Mouse (Mus musculus): Measurements from ENCODE around the gene Usp48.

The Usp48 gene

DNA sequence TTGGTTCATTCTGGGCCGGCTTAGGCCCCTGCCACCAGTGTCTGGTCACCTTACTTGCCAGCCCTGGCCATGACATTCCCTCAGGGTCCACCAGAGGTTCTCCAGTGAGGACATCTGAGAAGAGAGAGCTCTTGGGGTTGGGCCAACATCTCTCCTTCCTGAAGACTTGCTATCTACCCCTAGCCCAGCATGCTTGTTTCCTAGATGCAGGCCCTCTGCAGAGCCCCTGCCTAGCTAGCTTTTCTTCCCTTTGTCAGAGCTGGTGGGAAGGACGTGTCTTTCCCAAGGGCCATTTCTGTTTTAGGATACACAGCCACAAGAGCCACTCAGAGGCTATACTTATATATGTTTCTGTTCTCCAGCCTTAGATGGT, 67.5 kb downstream of the Usp48 start:
- in situ Hi-C loops (cut with MseI, MboI), result no loop called here

GRCm38 (mm10) chr4:137661547-137661946, 68.0 kb downstream of the Usp48 start:
- in situ Hi-C loops (cut with MseI, MboI), result no loop called here

DNA sequence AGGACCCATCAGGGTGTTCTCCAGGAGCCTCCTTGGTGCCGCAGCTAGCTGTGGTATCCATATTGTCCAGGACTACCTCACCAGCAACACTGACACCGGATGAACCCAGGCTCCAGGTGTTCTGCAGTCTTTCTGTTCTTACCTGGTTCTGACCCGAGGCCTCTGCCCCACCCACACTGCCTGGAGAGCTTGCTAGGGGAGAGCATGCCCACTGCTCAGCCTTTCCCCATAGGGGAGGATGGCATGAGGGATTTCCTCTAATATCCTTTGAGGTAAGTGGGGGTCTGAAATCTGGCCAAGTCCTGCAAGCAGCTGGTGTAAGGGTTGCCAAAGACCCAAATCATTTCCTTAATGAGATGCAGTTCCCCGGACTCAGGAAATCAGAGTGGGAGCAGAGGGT, 69.9 kb downstream of the Usp48 start:
- in situ Hi-C loops (cut with MseI, MboI), result no loop called here

- in situ Hi-C loops (cut with MseI, MboI), result no loop called here
Observed at GRCm38 (mm10) chr4:137664433-137664979, 71.0 kb downstream of the Usp48 start, which contains the start of gene Rap1gap. Rap1gap (plus strand) TSS chr4:137664726.

DNA sequence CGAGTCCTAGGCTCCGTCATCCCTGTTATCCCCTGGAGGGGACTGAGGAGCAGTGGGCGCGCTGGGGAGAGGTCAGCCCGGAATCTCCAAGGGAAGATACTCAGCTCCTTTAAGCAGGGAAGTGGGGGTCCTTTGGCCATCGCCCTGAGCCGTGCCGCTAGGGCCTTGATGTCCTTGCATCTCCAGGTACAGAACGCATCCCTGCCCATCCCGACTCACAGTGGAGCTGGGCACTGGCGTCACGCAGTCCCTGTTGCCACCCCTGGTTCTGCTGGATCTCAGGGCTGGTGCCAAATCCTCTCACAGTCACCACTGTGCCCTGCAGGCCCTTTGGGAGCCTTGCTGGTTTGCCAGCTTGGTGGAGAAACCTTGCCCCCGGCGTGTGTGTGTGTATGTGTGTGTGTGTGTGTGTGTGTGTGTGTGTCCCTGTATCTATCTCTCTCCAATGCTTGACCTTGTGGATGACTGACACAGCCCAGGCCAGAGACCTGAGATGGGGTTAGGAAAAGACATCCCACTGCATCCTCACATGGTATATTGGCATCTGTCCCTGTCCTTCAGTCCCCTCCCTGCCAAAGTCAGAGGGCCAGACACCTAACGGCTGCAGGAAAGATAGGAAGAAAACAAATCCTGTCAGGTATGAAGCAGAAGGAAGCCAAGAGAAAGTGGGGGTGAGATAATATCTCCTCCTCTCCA, 71.6 kb downstream of the Usp48 start:
- in situ Hi-C loops (cut with MseI, MboI), result no loop called here

DNA sequence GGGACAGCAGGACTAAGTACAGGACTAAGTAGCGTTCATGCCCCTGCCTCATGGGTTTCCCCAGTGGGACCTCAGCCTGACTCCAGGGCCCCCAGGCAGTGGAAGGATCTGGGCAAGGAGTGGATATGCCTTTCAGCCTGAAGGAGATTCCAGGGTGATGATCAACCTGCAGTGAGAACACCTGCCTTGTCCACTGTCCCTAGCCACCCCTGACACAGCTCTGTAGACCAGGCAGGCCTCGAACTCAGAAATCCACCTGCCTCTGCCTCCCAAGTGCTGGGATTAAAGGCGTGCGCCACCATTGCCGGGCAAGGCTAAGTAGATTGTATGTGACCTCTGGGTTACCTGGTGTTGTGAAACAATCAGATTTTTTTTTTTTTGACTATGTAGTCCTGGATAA, 72.2 kb downstream of the Usp48 start:
- in situ Hi-C loops (cut with MseI, MboI), result no loop called here

- in situ Hi-C loops (cut with MseI, MboI), result no loop called here
Observed at GRCm38 (mm10) chr4:137666283-137666957, 72.9 kb downstream of the Usp48 start.

DNA sequence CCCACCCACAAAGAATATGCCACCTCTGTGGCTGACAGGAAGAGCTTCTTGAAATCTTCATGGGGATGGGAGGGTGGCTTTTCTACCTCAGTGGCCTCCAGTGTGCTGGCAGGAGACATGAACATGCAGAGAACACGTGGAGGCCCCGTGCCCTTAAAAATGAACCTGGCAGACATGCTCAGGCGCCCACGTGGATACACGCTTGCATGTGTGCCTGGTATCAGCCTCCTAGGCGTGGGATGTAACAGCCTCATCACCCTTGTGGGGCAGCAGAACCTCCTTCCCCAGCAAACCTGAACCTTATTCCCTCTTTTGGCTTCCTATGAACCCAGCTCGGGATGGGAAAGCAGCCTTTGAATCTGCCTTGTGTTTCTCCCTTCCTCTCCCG, 73.4 kb downstream of the Usp48 start:
- in situ Hi-C loops (cut with MseI, MboI), result no loop called here

DNA sequence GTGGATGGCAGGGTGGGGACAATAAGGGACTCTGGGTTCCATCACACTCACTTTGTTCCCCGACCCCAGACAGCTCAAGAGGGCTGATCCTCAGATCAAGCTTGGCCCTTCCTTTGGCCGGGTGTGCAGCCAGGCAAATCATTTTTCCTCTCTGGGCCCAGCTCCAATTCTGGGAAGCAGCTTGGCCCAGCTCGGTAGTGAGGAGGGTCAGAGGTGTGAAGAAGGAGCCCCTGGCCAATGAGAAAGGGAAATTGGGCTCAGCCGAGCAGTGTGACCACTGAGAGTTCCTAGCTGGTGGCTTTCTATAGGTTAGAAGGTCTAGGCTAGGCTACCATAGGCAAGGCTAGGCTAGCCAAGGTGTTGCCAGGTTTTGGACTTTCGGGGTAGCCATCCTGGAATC, 74.2 kb downstream of the Usp48 start:
- in situ Hi-C loops (cut with MseI, MboI), result no loop called here

DNA sequence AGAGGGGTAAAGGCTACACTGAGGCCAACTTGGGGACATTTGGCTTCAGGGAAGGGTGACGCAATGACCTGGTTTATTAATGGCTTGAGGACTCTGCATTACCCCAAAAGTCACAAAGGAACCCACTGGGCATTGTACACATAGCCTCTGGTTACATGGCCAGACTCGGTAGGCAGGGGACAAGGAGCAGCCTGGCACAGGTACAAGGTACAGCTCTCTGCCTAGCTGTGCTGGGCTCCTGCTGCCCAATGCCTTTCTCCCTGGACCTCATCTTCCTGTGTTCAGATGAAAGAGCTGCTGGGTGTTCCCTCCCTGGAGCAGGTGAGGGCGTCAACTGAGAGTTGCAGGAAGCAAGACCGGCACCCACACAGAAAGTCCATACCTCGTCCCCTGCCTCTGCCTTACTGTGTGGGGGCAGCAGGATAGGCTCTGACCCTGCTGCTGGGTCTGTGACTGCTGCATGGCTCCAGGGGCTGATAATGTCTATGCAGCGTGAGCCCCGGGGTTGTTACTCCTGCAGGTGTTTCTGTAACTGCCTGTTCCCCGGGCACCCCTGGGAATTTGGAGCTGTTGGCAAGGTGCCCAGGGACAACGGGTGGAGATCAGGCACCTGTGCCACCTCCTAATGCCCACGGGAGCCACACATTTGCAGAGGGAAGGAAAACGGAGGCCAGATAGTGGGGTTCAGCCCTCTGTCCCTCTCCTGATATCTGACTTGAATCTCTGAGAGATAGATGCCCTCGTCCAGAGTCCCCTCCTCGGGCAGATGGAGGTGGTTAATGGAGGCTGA, 78.4 kb downstream of the Usp48 start:
- in situ Hi-C loops (cut with MseI, MboI), result no loop called here

DNA sequence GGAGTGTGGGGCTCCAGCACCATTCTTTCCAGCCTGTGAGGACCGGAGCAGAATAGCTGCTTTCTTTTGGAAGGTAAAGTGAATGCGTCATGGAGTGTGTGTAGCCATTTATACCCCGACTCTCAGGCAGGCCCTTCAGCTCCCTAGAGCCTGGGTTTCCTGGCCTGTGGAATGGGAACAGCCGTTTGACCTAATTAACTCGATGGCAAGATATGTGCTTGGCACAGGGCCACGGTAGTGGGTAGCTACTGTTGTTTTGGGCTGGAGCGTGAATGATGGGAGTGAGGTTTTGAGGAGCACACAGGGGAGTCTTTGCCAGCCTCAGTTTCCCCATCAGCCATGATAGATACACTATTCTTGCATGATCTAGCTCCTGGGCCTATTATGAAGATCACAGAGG, 82.0 kb downstream of the Usp48 start:
- in situ Hi-C loops (cut with MseI, MboI), result no loop called here

GRCm38 (mm10) chr4:137676057-137676456, 82.5 kb downstream of the Usp48 start:
- in situ Hi-C loops (cut with MseI, MboI), result no loop called here

DNA sequence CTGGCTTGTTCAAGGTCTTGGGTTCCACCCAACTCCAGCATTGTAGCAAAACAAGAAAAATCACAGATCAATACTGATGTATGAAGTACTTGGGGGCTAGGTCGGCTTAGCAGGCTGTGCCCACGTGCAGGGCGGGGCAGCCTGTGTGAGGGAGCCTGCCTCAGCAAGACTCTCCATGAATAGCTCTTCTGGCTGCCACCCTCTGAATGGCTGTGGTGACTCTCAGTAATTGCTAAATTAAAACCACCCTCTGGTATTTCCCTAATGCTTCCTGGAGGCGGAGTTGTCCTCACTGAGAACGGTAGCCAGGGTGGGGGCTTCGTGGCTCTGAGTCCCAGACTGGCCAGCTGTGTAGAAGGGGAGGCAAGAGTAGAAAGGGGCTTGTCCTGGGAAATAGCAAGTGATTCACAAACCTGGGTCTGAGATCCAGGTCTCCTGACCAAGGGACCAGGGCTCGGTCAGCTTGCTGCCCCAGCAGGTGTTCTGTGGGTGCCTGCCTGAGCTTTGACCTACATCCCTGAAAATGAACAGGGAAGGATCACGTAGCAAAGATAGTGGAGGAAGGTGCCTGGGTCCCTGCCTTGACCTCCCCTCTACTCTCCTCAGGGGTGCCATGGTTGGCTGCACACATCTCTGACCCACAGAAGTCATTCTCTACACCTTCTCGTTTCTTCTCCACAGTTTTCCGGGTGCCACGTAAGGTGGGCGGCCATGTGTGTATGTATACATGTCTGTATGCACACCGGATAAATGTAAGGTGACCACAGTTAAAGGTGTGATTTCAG, 83.3 kb downstream of the Usp48 start:
- in situ Hi-C loops (cut with MseI, MboI), result no loop called here

GRCm38 (mm10) chr4:137677906-137678305, 84.4 kb downstream of the Usp48 start:
- in situ Hi-C loops (cut with MseI, MboI), result no loop called here

- in situ Hi-C loops (cut with MseI, MboI), result no loop called here
Observed at GRCm38 (mm10) chr4:137678568-137678967, 85.0 kb downstream of the Usp48 start.

GRCm38 (mm10) chr4:137679979-137680550, 86.5 kb downstream of the Usp48 start:
- in situ Hi-C loops (cut with MseI, MboI), result loop anchor here (5.0 kb wide), 1 partner anchor 37 kb away; no protein-coding TSS in a partner anchor

DNA sequence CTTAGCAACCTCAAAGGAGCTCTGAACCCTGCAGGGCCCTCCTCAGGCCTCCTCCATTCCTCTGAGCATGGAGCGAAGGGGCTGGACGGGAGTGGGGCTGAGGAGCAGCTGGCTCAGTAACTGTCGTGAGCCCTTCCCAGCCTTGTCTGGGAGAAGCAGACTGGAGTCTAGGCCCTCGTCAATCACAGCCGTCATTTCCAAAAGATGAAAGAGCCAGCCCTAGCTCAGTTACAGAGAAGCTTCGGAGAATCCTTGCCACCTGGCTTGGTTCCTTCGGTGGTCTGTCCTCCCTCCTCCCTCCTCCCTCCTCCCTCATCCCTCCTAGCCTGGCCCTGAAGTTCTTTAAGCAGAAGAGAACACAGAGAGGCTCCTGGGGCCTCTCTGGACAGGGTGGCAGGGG, 87.2 kb downstream of the Usp48 start:
- in situ Hi-C loops (cut with MseI, MboI), result loop anchor here (5.0 kb wide), 1 partner anchor 37 kb away; no protein-coding TSS in a partner anchor

DNA sequence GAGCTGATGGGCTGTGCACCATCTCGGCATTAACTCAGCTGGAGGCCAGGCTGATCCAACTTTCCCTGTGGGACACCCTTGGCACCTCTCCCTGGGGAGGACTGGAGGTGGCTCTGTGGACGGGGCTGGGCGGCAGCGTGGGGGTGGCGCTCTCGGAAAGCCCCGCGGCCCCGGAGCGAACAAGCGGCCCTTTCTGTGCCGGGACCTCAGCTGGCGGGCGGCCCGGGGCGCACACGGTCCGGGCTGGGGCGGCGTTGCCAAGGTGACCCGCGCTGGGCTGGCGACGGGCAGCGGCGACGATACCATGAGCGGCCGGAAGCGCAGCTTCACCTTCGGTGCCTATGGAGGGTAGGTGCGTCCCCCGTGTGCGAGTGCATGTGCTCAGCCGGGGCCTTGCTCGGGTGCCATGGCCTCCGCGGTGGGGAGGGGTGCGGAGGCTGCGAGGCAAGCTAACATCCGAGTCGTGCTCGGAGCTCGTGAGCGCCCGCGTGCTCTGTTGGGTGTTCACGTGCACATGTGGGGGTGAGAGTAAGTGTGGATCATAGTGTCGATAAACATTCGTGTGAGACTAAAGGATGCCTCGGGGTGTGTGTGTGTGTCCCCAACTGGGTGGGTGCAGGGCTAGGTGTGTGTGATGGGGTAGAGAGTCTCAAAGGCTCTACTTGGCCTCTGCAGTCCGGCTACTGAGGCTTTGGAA, 88.0 kb downstream of the Usp48 start:
- in situ Hi-C loops (cut with MseI, MboI), result loop anchor here (5.0 kb wide), 1 partner anchor 36 kb away; no protein-coding TSS in a partner anchor

DNA sequence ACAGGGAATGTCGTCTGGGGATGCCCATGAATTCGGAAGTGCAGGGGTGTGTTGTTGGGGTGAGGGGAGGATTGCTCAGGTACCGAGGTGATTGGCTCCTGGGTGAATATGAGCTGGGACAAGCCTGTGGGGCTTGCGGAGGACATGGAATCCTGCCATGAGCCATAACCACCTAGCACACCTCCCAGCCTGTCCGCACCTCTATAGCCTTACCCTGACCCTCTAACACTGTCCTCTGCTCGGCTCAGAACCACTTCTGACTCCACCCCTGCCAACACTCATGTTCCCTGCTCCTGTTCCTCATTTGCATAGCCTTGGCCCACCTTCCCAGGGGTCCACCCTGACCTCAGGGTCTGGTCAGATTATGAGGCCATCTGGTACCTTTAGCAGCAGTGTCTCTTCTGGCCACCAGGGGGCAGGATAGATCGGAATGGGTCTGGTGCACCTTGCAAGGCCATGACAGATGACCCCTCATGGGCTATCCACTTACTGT, 89.5 kb downstream of the Usp48 start:
- in situ Hi-C loops (cut with MseI, MboI), result loop anchor here (5.0 kb wide), 1 partner anchor 34 kb away; no protein-coding TSS in a partner anchor

GRCm38 (mm10) chr4:137684830-137685343, 91.3 kb downstream of the Usp48 start:
- in situ Hi-C loops (cut with MseI, MboI), result loop anchor here (5.0 kb wide), 1 partner anchor 32 kb away; no protein-coding TSS in a partner anchor
